Mouse (Mus musculus): Measurements from ENCODE around the gene Rbm4. TPM values are rescaled to one million over a fixed set of nuclear protein-coding genes. Genes with fewer than 3 reads are reported as not detected.
"Not testable (repeated sequence)": the region's sequence is repeated elsewhere in the genome, so short reads cannot be mapped to it uniquely, and the experiment has no call there.

The Rbm4 gene
- polyA plus RNA-seq, 1 experiment from 2014 or later: 96.7 TPM

DNA sequence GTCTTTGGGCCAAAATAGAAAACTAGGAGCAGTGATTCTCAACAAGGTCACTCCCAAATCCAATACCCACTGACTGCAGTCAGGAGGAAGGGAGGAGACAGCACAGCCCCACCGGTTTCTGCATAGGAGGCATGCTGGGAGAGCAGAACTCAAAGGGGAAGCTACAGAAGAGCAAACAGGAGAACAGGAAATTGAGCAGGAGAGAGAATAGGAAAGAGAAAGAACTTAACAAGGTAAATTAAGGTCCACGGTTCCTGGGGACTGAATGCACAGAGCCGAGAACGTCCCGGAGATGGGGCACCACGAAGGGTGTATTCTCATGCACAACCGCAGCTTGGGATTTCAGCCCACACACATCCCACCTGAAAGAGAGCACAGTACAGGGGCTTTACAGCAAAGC lies 8.5 kb downstream of the Rbm4 start:
- 88% methylated on average over 7 of the region's 7 CpGs for WGBS
- H3K36me3 ChIP-seq (replicated peaks): peaks cover 100% of the 10 kb centered on the region

DNA sequence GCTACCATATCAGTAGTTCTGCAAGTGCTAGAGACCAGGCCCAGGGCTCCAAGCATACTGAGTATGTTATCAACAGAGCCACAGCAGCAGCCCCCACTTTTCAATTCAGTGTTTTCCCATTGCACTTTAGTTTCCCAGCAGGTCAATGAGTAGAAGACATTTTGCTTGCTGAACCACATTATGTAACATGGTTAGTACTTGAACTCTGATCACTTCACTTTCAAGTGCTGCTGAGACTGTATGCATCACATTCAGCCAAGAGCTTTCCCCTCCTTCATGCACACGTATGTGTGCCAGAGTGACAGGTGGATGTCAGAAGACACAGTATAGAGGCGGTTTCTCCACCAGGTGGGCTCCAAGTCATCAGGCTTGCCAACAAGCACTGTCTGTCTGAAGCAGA lies 10.8 kb downstream of the Rbm4 start:
- Histone ChIP-seq H3K27me3 (ENCODE audit: poor library complexity, severe bottlenecking) (no peaks in the 10 kb centered on the region), H3K4me1 (peaks cover 6% of the 10 kb centered on the region; the same call in 1 of the 2 replicates), H3K36me3 (replicated peaks) (peaks cover 100% of the 10 kb centered on the region), H3K4me3 (no peak overlapping the region), H3K27ac (no peak overlapping the region), H3K9me3 (no peaks in the 10 kb centered on the region)
- no peak for DNase-seq (ENCODE audit: extremely low spot score, low spot score)
- WGBS: 93% methylated on average over 2 of the region's 2 CpGs

More for the DNA sequence above, 8.5 kb downstream of the Rbm4 start:
- H3K27me3 ChIP-seq (ENCODE audit: poor library complexity, severe bottlenecking): no peaks in the 10 kb centered on the region
- H3K27ac ChIP-seq: no peak overlapping the region
- H3K9me3 ChIP-seq: no peaks in the 10 kb centered on the region
- H3K4me3 ChIP-seq: no peak overlapping the region
- peaks cover 13% of the 10 kb centered on the region for H3K4me1 ChIP-seq
- DNase-seq (ENCODE audit: extremely low spot score, low spot score): no peak

DNA sequence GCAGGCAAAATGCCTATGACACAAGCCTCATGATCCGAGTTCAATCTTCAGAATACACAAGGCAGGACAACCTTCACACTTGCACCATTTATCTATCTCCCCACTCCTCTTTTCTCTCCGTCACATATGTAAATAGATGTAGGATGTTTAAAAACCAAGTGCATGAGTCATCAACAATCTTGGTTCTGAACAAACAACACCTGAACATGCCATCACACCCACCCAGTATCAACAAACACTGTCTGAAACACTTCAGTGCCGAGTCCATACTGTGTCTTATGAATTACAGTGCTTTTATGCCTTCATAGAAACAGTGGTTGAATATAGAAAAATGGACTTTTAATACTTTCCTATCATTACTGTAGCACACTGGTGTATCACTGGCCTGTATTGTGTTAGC lies 20.9 kb downstream of the Rbm4 start:
- H3K27me3 ChIP-seq (ENCODE audit: poor library complexity, severe bottlenecking): no peaks in the 10 kb centered on the region
- no peak overlapping the region for H3K27ac ChIP-seq
- H3K4me3 ChIP-seq: no peak overlapping the region
- WGBS: 87% methylated on average over 3 of the region's 3 CpGs
- no peak for DNase-seq (ENCODE audit: extremely low spot score, low spot score)
- no peaks in the 10 kb centered on the region for H3K9me3 ChIP-seq
- H3K36me3 ChIP-seq (replicated peaks): peaks cover 100% of the 10 kb centered on the region
- no peaks in the 10 kb centered on the region for H3K4me1 ChIP-seq

DNA sequence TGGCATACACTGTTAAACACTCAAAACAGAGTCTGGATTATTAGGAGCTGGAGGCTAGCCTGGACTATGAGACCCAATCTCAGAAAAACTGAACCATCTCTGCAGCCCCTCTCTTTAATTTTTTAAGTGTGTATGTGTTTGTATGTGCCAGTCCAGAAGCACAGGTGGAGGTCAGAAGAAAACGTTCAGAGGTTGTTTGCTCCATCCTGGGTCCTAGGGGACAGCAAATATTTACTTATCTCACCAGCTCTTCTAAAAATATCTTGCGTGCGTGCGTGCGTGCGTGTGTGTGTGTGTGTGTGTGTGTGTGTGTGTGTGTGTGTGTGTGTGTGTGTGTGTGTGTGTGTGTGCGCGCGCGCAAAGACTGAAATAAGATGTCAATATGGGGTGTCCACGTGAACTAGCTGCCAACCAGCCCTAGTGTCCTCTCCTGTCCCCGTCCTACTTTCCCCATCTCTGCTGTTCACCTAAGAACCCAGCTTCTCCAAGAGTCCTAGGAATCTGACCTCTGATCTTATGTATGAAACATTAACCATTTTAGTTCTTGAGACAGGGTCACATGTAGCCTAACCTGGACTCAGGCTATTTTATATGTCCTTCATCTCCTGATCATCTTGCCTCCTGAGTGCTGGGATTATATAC lies 26.1 kb downstream of the Rbm4 start:
- H3K4me3 ChIP-seq: no peak overlapping the region
- no peak for DNase-seq (ENCODE audit: extremely low spot score, low spot score)
- H3K9me3 ChIP-seq: no peaks in the 10 kb centered on the region
- peaks cover 98% of the 10 kb centered on the region for H3K36me3 ChIP-seq (replicated peaks)
- H3K4me1 ChIP-seq: no peaks in the 10 kb centered on the region
- WGBS: 92% methylated on average over 8 of the region's 12 CpGs
- no peaks in the 10 kb centered on the region for H3K27me3 ChIP-seq (ENCODE audit: poor library complexity, severe bottlenecking)
- no peak overlapping the region for H3K27ac ChIP-seq

DNA sequence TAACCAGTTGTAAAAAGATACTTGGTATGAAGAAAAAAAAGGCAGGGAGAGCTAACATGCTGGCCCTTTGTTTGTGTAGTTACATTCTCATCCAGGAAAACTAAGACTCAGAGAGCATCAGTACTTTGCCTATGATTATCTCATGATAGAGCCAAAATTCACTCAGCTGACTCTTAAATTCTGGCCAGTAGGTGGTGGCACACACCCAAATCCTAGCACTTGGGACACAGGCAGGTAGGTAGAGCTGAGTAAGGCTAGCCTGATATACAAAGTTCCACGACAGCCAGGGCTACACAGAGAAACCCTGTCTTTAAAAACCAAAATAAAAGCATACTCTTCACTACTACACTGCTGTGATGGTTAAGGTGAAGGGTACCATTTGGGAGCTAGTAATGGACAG lies 30.8 kb downstream of the Rbm4 start:
- DNase-seq (ENCODE audit: extremely low spot score, low spot score): no peak
- WGBS: 78% methylated on average over 1 of the region's 1 CpGs
- no peaks in the 10 kb centered on the region for H3K9me3 ChIP-seq

DNA sequence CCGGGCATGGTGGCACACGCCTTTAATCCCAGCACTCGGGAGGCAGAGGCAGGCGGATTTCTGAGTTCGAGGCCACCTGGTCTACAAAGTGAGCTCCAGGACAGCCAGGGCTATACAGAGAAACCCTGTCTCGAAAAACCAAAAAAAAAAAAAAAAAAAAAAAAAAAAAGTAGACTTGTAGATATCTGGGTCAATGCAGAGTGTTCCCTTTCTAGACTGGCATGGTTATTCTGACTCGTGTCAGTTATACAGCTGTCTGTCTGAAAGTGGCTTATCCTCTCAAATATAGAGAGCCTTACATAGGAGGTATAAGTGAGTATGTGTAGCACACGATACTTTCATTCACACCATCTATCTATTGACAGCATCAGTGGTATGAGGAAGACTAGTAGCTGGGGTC lies 33.2 kb downstream of the Rbm4 start:
- Histone ChIP-seq H3K4me1 (peaks cover 31% of the 10 kb centered on the region), H3K36me3 (replicated peaks) (peaks cover 76% of the 10 kb centered on the region)
- H3K9me3 ChIP-seq; H3K4me3 ChIP-seq; H3K27me3 ChIP-seq (ENCODE audit: poor library complexity, severe bottlenecking); H3K27ac ChIP-seq; DNase-seq (ENCODE audit: extremely low spot score, low spot score): not testable (repeated sequence)
- 96% methylated on average over 8 of the region's 8 CpGs for WGBS

More for the DNA sequence above, 30.8 kb downstream of the Rbm4 start:
- Histone ChIP-seq H3K27me3 (ENCODE audit: poor library complexity, severe bottlenecking) (no peaks in the 10 kb centered on the region), H3K36me3 (replicated peaks) (peaks cover 94% of the 10 kb centered on the region), H3K27ac (no peak overlapping the region), H3K4me1 (peaks cover 19% of the 10 kb centered on the region), H3K4me3 (no peak overlapping the region)

DNA sequence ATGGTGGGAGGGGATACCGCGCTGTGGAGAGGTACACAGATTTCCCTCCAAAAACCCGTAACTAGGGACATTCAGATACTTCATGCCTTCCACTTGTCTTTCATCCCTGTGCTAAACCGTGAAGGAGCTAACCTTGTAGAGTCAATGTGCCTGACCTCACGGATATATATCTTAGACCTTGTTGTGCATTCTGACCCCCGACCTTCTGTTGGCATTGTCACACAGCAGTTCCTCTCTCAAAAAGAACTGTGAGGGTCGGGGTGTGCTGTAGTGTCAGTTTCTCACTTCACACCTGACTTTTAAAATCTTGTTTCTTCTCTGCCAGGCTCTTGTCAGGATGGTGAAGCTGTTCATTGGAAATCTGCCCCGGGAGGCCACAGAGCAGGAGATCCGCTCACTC lies 36.8 kb downstream of the Rbm4 start:
- DNase-seq (ENCODE audit: extremely low spot score, low spot score): no peak
- Histone ChIP-seq H3K4me3 (peak overlapping the region; percentile 73), H3K9me3 (no peaks in the 10 kb centered on the region), H3K27me3 (ENCODE audit: poor library complexity, severe bottlenecking) (no peaks in the 10 kb centered on the region), H3K4me1 (peaks cover 35% of the 10 kb centered on the region), H3K36me3 (replicated peaks) (peaks cover 45% of the 10 kb centered on the region), H3K27ac (peak overlapping the region; percentile 98)
- 7% methylated on average over 9 of the region's 9 CpGs for WGBS

DNA sequence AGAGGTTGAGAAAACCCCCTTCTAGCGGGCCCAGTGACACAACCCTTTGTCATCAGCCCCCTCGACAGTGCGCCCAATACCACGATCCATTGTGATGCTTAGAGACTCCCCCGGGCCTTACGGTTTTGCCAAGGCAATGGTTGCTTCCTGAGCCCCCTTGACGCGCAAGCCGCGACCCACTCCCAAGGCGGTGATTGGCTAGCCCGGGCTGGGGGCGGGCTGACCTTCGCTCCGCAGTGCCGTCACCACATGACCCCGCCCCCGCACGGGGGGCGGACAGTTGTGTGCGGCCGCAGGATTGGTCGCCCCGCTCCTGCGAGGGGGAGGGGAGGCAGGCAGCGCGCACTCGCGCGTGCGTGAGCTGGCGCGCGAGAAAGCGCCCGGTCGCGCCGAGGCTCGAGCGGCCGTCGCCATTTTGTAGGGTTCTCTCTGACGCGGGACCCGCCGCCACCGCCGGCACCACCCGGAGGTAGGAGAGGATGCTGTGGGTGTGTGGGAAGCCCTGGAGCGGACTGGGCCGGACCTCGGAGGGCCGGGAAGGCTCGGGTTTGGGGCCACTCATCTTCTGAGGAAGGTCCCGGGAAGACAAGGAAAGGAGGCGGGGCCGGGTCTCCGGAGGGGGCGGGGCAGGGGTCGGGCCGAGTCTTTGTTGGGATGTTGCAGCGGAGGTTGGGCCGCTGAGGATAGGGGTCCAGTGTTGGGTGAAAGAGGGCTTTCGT lies 37.3 kb downstream of the Rbm4 start, which contains the start of gene Rbm4b:
Gene Rbm4b (plus strand): TSS at position 305 of the 719 bp plus-strand sequence.
- Histone ChIP-seq H3K36me3 (replicated peaks) (peaks cover 45% of the 10 kb centered on the region), H3K4me1 (peaks cover 35% of the 10 kb centered on the region), H3K9me3 (no peaks in the 10 kb centered on the region), H3K4me3 (peak within 1 kb of the TSS; percentile 73), H3K27ac (peak within 1 kb of the TSS; percentile 98), H3K27me3 (ENCODE audit: poor library complexity, severe bottlenecking) (no peaks in the 10 kb centered on the region)
- WGBS: under 1% methylated on average over 65 of the region's 65 CpGs
- DNase-seq (ENCODE audit: extremely low spot score, low spot score): peak; percentile 98

DNA sequence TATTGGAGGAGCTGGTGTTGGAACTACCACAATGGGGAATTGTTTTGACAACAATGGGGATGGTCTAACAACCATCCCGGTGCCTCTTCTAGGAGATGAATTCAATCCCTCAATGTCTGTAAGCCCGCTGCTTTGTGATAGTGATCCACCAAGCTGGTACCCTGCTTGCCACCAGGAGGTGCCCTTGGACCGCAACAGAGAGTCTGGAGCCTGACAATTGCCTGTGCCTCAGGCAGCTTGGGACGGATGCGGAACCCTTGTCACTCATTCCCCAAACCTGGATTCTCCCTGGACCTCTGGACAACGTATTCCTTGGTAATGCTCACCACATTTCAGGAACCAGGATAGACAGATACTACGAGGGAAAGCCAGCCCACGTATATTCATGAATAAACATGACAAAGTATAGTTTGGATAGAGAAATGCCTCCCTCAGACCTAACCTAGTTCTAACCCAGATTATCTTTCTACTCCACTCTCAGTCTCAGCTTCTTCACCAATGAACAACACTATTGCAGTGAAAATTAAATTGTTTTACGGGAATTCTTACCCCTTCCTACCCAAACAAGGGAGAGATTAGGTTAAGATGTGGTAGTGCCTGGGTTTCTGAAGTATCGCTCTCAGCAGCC lies 38.0 kb downstream of the Rbm4 start:
- H3K27ac ChIP-seq: peak overlapping the region; percentile 98
- WGBS: 1% methylated on average over 10 of the region's 10 CpGs
- H3K4me3 ChIP-seq: peak overlapping the region; percentile 73
- no peaks in the 10 kb centered on the region for H3K9me3 ChIP-seq
- no peaks in the 10 kb centered on the region for H3K27me3 ChIP-seq (ENCODE audit: poor library complexity, severe bottlenecking)
- H3K36me3 ChIP-seq (replicated peaks): peaks cover 45% of the 10 kb centered on the region
- DNase-seq (ENCODE audit: extremely low spot score, low spot score): peak; percentile 85
- peaks cover 35% of the 10 kb centered on the region for H3K4me1 ChIP-seq

DNA sequence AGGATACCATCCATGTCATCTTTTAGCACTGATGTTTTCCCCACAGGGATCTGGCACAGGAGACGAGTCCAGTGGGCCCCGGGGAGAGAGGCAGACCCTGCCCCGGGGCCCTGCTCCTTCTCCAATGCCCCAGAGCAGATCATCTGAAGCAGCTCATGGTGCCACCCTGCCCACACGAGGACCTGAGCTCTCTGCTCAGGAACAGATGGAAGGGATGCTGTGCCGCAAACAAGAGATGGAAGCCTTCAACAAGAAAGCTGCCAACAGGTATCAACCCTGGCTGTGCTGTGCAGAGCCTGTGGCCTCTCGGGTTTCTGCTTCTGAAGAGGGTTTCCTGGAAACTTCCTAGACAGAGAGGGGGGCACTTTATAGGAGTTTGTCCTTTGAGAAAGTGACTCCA lies 43.7 kb downstream of the Rbm4 start:
- Histone ChIP-seq H3K27me3 (ENCODE audit: poor library complexity, severe bottlenecking) (no peaks in the 10 kb centered on the region), H3K36me3 (replicated peaks) (peaks cover 74% of the 10 kb centered on the region), H3K27ac (no peak overlapping the region), H3K4me1 (no peaks in the 10 kb centered on the region), H3K4me3 (no peak overlapping the region), H3K9me3 (no peaks in the 10 kb centered on the region)
- no peak for DNase-seq (ENCODE audit: extremely low spot score, low spot score)
- 94% methylated on average over 6 of the region's 6 CpGs for WGBS

DNA sequence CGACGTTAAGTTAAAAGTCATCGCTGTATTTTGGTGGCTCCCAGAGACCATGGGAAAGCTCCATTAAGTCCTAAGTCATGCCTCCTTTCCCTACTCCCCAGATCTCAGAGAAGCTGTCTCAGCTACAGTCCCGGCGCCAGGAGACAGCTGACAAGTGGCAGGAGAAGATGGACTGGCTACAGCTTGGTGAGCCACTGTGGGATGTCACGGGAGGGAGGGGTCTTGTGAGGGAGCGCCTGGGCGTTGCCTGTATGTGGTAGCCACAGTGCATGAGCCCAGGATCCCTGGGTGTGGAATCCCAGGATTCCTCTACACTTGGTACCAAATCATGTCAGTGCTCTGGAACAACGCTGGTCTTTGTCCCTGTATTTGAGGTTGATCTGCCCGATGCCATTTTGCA lies 45.2 kb downstream of the Rbm4 start:
- no peaks in the 10 kb centered on the region for H3K27me3 ChIP-seq (ENCODE audit: poor library complexity, severe bottlenecking)
- peaks cover 88% of the 10 kb centered on the region for H3K36me3 ChIP-seq (replicated peaks)
- H3K4me3 ChIP-seq: no peak overlapping the region
- H3K9me3 ChIP-seq: no peaks in the 10 kb centered on the region
- no peak overlapping the region for H3K27ac ChIP-seq
- 87% methylated on average over 10 of the region's 10 CpGs for WGBS
- no peak for DNase-seq (ENCODE audit: extremely low spot score, low spot score)
- H3K4me1 ChIP-seq: no peaks in the 10 kb centered on the region

DNA sequence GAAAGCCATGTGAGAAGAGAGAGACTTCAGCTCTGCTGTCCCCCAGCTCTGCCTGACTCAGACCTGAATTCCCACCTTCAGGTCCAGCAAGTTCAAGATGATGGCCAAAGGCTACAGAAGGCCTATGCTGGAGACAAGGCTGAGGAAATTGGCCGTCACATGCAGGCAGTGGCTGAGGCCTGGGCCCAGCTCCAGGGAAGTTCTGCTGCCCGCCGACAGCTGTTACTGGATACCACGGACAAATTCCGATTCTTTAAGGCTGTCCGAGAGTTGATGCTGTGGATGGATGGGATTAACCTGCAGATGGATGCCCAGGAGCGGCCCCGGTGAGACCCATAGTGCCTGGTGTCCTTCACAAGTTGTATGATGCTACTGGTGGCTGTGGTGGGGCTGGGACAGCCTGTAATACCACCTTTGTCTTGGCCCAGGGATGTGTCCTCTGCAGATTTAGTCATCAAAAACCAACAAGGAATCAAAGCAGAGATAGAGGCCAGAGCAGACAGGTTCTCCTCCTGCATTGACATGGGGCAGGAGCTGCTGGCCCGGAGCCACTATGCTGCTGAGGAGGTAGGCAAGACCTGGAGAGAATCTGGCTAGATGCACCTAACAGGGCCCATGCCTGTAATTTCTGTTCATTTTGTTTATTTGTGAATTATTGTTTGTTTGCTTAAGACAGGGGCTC lies 45.9 kb downstream of the Rbm4 start:
- H3K27me3 ChIP-seq (ENCODE audit: poor library complexity, severe bottlenecking): no peaks in the 10 kb centered on the region
- no peaks in the 10 kb centered on the region for H3K9me3 ChIP-seq
- no peaks in the 10 kb centered on the region for H3K4me1 ChIP-seq
- H3K4me3 ChIP-seq: no peak overlapping the region
- peaks cover 90% of the 10 kb centered on the region for H3K36me3 ChIP-seq (replicated peaks)
- WGBS: 94% methylated on average over 9 of the region's 9 CpGs
- H3K27ac ChIP-seq: no peak overlapping the region
- no peak for DNase-seq (ENCODE audit: extremely low spot score, low spot score)

All from forebrain, embryonic 10.5 days (tissue).